Mouse (Mus musculus): ENCODE measurements around the gene Kpna7. TPM values are rescaled to one million over a fixed set of nuclear protein-coding genes. Genes with fewer than 3 reads are reported as not detected.
"Not testable (repeated sequence)": the region's sequence is repeated elsewhere in the genome, so short reads cannot be mapped to it uniquely, and the experiment has no call there.

Gene Kpna7
- not detected for polyA plus RNA-seq (2017; shearing (Covaris generic))

DNA sequence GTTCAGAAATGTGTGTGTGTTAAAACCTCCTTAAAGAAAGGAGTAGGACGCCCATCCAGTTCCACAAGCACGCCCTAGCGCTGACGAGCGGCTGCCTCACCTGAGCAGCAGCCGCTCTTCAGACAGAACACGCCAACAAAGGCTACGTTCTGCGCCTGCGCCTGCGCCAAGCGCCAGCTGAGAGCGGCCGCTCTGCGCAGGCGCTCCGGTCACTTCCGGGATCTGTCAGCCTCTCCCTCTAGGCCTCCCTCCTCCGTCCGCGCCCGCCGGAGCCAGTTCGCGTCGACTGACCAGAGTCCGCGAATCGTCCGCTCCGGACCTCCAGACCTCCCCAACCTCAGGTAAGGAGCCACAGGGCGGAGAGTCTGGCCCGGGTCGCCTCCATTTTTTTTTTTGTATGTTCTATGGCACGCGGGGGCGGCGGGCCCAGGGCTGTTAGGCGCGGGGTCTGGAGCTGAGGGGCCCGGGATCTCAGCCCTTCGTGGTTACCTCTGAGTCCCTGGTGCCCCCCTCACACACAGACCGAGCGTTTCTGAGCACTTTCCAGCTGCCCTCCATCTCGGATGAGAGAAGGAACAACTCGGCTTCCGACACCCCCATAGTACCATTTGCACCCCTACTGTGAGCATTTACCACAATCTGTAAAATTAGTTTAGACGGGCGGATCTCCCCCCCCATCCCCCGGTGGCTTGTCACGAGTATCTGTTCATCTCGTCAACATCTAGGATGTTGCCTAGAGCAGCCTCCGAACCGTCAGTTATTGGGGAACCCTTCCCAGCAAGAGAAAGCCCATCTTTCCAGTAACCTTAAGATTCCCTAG is at the start of gene Kpna7, which contains the start of gene Arpc1a:
Gene Kpna7, minus strand, starts transcription at position 399 of the 820 bp plus-strand sequence.
Gene Arpc1a, plus strand, starts transcription at position 199 of the 820 bp plus-strand sequence.
- peak; percentile 98 for ATAC-seq

DNA sequence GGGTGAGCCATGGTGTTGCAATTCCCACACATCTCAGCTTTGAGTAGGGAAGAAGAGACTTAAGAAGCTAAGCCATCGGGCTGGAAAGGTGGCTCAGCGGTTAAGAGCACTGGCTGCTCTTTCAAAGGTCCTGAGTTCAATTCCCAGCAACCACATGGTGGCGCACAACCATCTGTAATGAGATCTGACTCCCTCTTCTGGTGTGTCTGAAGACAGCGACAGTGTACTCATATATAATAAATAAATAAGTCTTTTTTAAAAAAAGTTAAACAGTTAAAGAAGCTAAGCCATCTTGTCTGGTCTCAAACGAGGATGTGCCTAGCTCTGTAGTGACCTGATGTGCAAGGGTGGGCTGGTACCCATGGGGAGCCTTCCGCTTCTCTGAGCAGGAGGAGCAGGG is 49.4 kb upstream of the Kpna7 start:
- not testable (repeated sequence) for ATAC-seq

GRCm38 (mm10) chr5:145130995-145131394 is 47.2 kb upstream of the Kpna7 start:
- ATAC-seq, result no peak

DNA sequence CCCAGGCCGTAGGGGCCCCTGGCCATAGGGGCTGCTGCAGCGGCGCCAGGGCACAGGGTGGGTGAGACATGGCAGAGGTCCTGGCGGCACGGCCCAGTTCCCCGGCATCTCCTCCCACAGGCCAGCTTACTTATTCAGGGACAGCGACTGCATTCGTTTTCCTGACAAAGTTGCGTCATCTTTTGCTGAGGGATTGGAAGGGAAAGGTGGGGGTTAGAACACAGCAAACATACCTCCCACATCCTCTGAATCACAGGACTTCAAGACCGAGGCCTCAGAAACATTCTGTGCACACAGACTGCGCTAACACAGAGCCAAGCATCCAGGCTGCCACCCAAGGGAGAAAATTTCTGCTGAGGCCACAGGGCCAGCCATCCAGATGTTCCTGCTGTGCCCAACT is 46.4 kb upstream of the Kpna7 start:
- ATAC-seq, result no peak

DNA sequence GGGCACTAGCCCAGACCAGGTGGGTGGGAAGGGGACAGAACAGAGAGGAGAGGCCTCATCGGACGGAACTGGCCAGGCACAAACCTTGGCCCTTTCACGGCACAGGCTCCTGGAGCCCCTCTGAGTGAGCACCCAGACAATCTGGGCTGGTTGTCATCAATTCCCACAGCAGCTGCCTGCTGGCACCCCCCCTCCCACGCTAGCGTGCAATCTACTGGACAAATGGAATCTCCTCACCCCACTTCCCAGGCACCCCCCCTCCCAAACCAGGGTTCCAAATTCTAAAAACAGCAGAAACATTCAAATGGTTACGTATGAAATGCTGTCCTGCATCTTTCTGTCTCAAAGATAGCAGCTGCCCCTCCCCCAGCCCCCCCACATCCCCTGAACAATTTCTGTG is 45.9 kb upstream of the Kpna7 start:
- not testable (repeated sequence) for ATAC-seq

DNA sequence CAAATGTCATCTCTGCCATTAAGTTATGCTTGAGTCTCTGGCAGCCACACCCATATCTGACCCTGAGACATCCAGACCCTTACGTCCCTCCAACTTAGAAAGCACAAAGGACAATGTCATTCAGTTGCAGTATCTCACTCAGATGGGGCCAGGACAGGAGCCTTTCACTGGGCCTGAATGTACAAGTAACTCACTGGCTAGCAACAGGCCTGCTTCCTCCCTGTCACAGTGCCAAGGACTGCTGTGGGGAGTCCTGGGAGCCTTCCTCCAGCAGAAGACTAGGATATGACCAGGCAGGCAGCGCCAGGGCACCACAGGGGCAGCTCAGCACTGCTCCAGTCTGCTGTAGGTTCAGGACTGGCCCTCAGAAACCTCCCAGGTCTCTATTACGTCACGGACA is 45.3 kb upstream of the Kpna7 start:
- no peak for ATAC-seq

- ATAC-seq, result no peak
These were observed 42.8 kb upstream of the Kpna7 start for GRCm38 (mm10) chr5:145126580-145126979.

DNA sequence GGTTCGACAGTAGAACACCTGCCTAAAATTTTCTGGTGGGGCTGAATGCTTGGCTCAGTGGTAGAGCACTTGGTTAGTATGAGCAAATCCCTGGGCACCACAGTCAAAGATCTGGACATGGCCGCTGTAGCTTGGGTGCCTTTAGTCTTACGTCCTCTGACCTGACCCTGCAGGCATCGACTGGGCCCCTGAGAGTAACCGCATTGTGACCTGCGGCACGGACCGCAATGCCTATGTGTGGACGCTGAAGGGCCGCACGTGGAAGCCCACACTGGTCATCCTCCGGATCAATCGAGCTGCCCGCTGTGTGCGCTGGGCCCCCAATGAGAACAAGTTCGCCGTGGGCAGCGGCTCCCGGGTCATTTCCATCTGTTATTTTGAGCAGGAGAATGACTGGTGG is 39.6 kb upstream of the Kpna7 start:
- ATAC-seq, result no peak

DNA sequence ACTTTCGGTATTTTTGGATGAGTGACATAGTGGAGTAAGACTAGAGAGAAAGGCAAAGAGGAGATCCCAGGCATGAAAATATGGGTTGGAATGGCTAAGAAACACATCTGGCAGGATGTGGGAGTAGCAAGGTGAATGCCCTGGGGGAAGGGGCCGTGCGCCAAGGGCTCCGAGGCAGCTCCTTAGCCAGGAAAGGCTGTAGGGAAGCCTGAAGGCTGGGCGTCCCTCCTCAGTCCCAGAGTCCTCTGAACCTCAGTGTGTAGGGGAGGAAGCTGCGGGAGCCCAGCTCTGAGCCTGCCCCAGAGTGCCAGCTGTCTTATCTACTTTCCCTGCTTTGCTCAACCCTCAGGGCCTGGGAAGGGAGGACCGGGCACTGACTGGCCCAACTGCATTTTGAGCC is 37.1 kb upstream of the Kpna7 start:
- ATAC-seq, result no peak

DNA sequence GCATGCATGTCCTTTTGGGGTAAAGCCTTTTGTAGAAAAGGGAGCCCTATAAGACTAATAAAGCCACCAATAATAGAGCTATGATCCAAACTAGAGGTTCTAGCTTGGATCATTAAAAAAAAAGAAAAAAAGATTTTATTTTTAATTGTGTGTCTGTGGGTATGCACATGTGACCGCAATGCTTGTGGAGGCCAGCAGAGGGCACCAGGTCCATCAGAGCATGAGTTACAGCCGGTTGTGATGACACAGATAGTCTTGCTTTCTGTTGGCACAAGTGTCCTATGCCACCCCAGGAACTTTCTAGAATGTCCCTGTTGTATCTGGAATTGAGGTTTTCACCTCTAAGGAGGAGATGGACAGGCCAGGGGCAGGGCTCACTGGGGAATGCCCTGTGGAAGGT is 35.6 kb upstream of the Kpna7 start:
- no peak for ATAC-seq

DNA sequence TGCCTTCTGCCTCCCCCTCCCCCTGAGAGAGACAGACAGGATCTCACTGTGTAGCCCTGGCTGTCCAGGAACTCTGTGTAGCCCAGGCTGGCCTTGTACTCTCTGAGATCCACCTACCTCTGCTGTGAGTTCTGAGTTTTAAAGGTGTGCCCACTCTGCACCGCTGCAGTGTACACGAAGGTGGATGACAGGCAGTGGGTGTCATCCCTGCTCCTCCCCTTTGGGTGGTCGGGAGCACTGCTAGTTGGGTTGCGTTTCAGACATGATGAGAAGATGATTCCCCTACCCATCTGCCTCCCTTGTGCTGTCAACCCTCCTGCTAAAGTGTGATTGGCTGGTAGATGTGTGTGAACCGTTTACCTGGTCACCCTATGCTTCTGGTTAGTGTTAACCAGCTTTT is 34.6 kb upstream of the Kpna7 start:
- ATAC-seq, result no peak

DNA sequence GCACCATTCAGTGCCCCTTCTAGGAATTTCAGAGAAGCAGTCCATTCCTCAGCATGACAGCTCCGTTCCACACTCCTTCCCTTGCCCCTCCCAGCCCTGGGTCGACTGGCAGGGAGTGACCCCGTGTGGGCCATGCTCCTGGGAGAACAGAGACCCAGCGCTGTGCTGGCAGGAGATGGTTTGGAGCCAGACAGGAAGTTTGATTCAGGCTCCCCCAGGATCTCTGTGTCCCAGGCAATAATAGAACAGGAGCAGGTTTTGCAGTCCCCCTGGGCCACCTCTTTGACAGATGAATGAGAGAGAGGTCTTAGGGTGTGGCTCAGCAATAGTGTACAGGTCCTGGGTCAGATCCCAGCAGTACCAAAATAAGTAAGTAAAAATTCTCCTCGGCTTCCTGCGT is 34.2 kb upstream of the Kpna7 start:
- no peak for ATAC-seq

- no peak for ATAC-seq
These were observed 33.1 kb upstream of the Kpna7 start for GRCm38 (mm10) chr5:145116916-145117315.

- peak; percentile 85 for ATAC-seq
These were observed 32.5 kb upstream of the Kpna7 start for GRCm38 (mm10) chr5:145116316-145116715.

DNA sequence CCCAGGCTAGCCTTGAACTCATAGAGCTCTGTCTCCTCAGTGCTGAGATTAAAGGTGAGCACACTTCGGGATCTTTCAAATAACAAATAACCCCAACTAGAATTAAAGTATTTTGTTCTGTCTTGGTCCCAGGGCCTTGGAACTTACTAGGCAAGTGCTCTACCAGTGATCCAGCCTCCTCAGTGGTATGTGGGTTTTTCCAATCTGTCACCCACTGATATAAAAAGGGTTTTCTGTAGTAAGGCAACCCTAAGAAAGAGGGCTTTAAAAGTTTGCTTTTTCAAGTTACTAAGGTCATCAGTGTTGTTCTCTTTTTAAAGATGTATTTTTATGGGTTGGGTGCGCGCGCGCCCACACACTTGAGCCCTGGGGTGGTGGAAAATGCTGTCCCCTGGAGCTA is 31.9 kb upstream of the Kpna7 start:
- ATAC-seq, result no peak

- ATAC-seq, result peak; percentile 38
These were observed 31.0 kb upstream of the Kpna7 start for GRCm38 (mm10) chr5:145114606-145115473.

DNA sequence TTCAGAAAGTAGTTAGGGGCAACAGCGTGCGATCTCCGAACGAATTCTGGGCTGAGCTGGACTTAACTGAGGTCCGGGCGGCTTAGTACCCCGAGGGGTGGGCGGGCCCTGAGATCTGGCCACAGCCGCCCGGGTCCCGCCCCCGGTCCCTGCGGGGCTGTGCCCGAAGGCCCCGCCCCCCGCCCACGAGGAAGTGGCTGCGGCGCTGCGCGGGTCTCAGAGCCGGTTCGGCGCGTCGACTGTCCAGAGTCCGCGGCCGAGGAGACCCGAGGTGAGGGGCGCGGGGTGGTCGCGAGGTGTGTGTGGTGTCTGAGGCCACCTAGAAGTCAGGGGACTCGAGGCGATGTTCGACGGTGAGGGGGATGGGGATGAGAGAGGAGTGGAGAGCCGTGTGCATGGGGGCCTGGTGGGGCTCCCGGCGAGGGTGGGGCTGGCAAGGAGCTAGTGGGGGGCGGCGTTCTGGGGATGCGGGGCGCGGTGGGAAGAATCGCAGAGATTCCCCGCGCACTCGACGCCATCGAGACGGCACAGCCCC is 30.3 kb upstream of the Kpna7 start, which contains the start of gene Arpc1b:
Gene Arpc1b, plus strand, starts transcription at position 145 of the 535 bp plus-strand sequence.
- ATAC-seq, result peak; percentile 22

DNA sequence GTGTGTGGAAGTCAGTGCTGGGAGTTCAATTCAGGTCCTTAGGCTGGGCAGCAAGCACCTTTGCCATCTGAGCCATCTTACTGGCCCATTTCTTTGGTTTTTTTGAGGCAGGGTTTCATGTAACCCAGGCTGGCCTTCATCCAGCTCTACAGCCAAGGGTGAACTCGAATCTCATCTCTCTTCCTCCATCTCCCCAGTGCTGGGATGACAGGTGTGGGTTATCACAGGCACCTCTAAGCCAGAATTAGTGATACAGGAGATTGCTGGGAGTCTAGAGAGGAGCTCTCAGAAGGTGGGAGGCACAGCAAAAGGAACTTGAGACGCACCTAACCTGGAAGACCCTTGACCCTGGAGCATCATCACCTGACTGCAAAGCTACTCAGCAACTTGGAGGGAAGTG is 29.6 kb upstream of the Kpna7 start:
- no peak for ATAC-seq

- no peak for ATAC-seq
These were observed 28.7 kb upstream of the Kpna7 start for GRCm38 (mm10) chr5:145112566-145112965.

GRCm38 (mm10) chr5:145110401-145110800 is 26.6 kb upstream of the Kpna7 start:
- no peak for ATAC-seq

DNA sequence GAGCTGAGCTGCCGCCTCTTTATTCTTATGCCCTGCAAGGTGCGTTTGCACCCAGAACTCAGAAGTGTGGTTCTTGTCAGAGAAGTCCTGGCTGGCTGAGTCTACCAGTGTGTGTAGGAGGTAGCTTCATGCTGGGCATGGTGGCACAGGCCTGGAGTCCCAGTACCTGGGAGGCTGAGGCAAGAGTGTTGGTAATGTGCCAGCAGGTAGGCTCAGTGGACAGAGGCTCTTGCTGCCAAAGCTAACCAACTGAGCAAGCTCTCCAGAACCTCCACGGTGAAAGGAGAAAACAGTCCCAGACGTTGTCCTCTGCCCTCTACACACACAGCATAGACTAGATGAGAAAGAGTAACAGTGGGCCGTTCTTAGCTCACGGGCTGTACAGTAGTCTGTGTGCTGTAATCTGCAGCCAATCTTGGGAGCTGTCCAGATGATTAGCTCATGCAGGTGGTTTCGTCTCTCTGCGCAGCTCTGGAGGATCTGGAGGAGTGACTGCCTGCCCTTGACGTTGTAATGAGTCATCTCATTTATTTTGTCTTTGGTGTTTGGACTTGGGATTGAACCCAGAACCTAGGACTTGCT is 22.0 kb upstream of the Kpna7 start:
- ATAC-seq, result no peak

GRCm38 (mm10) chr5:145104328-145104727 is 20.5 kb upstream of the Kpna7 start:
- no peak for ATAC-seq

- no peak for ATAC-seq
These were observed 18.9 kb upstream of the Kpna7 start for GRCm38 (mm10) chr5:145102706-145103105.

Data from CD4-positive, CD25-positive, alpha-beta regulatory T cell, adult 4 months (primary cell).